Mouse (Mus musculus) heart, embryonic 12.5 days (tissue): ENCODE results near the gene Ppp1r14b. TPM values are rescaled to one million over a fixed set of nuclear protein-coding genes. Genes with fewer than 3 reads are reported as not detected.

Experiments used
- ATAC-seq: fragments of 200-750 bp; cut with Nextera tagmentation; 2 replicates; pipeline ENCODE4 v1.8.0; 2017; ENCODE audit warnings: moderate TSS enrichment, moderate library complexity; ENCODE audit not compliant: insufficient number of reproducible peaks, low FRiP score
- H3K27ac ChIP-seq: fragments of 300-500 bp; sonication (generic); 2 replicates; pipeline ENCODE4 v1.5.1; 2016; ENCODE audit warnings: mild to moderate bottlenecking, moderate library complexity; ENCODE audit not compliant: poor library complexity, severe bottlenecking
- H3K27me3 ChIP-seq: fragments of 300-500 bp; sonication (generic); replicated peaks from 2 replicates; pipeline ENCODE4 v1.6.1; 2016; ENCODE audit warnings: mild to moderate bottlenecking, moderate library complexity
- H3K36me3 ChIP-seq: fragments of 300-500 bp; sonication (generic); 2 replicates; pipeline ENCODE4 v1.6.1; 2016; ENCODE audit warnings: mild to moderate bottlenecking, moderate library complexity
- H3K4me1 ChIP-seq: fragments of 300-500 bp; sonication (generic); replicated peaks from 2 replicates; pipeline ENCODE4 v1.6.1; 2016; ENCODE audit warnings: mild to moderate bottlenecking
- H3K4me2 ChIP-seq: fragments of 300-500 bp; sonication (generic); 2 replicates; pipeline ENCODE4 v1.6.1; 2016; ENCODE audit warnings: mild to moderate bottlenecking, moderate library complexity
- H3K4me3 ChIP-seq: fragments of 300-500 bp; sonication (generic); 2 replicates; pipeline ENCODE4 v1.5.1; 2016; ENCODE audit warnings: mild to moderate bottlenecking
- H3K9ac ChIP-seq: fragments of 300-500 bp; sonication (generic); 2 replicates; pipeline ENCODE4 v1.6.1; 2016; ENCODE audit warnings: mild to moderate bottlenecking, moderate library complexity
- H3K9me3 ChIP-seq: fragments of 300-500 bp; sonication (generic); replicated peaks from 2 replicates; pipeline ENCODE4 v1.6.1; 2016; ENCODE audit warnings: mild to moderate bottlenecking, moderate library complexity
- WGBS: fragments of 180-500 bp; shearing (Covaris S2); methylation state at CpG from one replicate; pipeline ENCODE4 v1.1.7; 2016; 5-methylcytosine and 5-hydroxymethylcytosine counted together
- polyA plus RNA-seq: library from polyadenylated mRNA; unstranded; fragments of >200 nt; fragmentation: Nextera tagmentation; extraction: Ambion mirVana; gene quantifications from 2 replicates; pipeline ENCODE4 v1.2.1, GENCODE M21; 2016

Ppp1r14b gene
- polyA plus RNA-seq, 1 experiment from 2014 or later, result 198 TPM

DNA sequence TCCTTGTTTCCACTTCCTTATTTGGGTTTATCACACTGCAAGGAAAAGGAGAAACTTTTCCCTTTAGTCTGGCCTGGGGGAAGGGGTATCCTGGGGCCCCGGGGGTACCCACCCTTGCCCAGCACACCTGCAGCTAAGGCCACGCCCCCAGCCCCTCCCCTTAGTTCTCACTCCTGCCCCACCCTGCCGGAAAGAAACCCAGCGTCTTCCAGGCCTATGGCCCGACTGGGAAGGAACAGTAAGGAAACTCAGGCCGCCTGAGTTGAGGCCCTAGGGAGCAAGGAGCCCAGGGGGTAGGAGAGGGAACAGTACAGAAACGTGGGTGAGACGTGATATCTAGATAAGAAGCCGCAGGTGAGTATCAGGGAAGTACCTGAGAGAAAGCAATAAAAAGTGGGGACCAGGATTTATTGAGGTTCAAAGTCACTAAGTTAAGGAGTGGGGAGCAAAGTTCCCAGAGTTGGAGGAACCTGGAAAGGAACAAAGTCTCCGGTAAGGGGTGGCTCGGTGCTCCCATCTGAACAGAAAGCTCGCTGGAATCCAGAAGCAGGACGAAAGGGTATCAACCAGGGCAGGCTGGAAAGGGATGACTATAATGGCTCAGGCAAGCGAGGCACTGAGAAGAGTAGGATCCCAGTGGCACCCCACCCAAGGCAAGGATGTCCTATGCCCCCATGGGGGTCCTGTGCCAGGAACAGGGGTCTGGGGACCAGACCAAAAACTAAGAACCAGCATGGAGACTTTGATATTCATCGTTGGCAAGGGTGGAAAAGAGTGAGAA, 6.1 kb upstream of the Ppp1r14b start:
- Histone ChIP-seq H3K27ac (no peak overlapping the region), H3K4me3 (peak overlapping the region; percentile 63), H3K9me3 (no peaks in the 10 kb centered on the region), H3K36me3 (peaks cover 31% of the 10 kb centered on the region), H3K4me1 (peaks cover 42% of the 10 kb centered on the region), H3K27me3 (no peaks in the 10 kb centered on the region), H3K4me2 (peak overlapping the region; percentile 81), H3K9ac (peak overlapping the region; percentile 77)
- ATAC-seq, result no peak
- WGBS, result 12% methylated on average over 15 of the region's 15 CpGs

GRCm38 (mm10) chr19:6969291-6969664, 5.5 kb upstream of the Ppp1r14b start:
- Histone ChIP-seq H3K27me3 (no peaks in the 10 kb centered on the region), H3K4me3 (peak overlapping the region; percentile 63), H3K9ac (peak overlapping the region; percentile 77), H3K4me1 (peaks cover 46% of the 10 kb centered on the region), H3K4me2 (peak overlapping the region; percentile 81), H3K9me3 (no peaks in the 10 kb centered on the region), H3K27ac (no peak overlapping the region), H3K36me3 (peaks cover 25% of the 10 kb centered on the region)
- ATAC-seq, result no peak
- WGBS, result under 1% methylated on average over 20 of the region's 20 CpGs

- peak overlapping the region; percentile 81 for H3K4me2 ChIP-seq
- H3K9ac ChIP-seq, result peak overlapping the region; percentile 77
- no peaks in the 10 kb centered on the region for H3K9me3 ChIP-seq
- peaks cover 46% of the 10 kb centered on the region for H3K4me1 ChIP-seq
- peak overlapping the region; percentile 65; the same call in 1 of the 2 replicates for H3K27ac ChIP-seq
- H3K36me3 ChIP-seq, result peaks cover 19% of the 10 kb centered on the region
- H3K4me3 ChIP-seq, result peak overlapping the region; percentile 63
- under 1% methylated on average over 55 of the region's 55 CpGs for WGBS
- peak; percentile 85 for ATAC-seq
- H3K27me3 ChIP-seq, result no peaks in the 10 kb centered on the region
Measured at GRCm38 (mm10) chr19:6969665-6970381, 4.9 kb upstream of the Ppp1r14b start.

- H3K27ac ChIP-seq, result peak overlapping the region; percentile 65
- peak overlapping the region; percentile 63; the same call in 1 of the 2 replicates for H3K4me3 ChIP-seq
- H3K9me3 ChIP-seq, result no peaks in the 10 kb centered on the region
- peaks cover 46% of the 10 kb centered on the region for H3K4me1 ChIP-seq
- H3K27me3 ChIP-seq, result no peaks in the 10 kb centered on the region
- peaks cover 12% of the 10 kb centered on the region for H3K36me3 ChIP-seq
- H3K4me2 ChIP-seq, result peak overlapping the region; percentile 81
- peak overlapping the region; percentile 30 for H3K9ac ChIP-seq
- ATAC-seq, result no peak
- WGBS, result 21% methylated on average over 11 of the region's 11 CpGs
Measured at GRCm38 (mm10) chr19:6970460-6971085, 4.2 kb upstream of the Ppp1r14b start.

DNA sequence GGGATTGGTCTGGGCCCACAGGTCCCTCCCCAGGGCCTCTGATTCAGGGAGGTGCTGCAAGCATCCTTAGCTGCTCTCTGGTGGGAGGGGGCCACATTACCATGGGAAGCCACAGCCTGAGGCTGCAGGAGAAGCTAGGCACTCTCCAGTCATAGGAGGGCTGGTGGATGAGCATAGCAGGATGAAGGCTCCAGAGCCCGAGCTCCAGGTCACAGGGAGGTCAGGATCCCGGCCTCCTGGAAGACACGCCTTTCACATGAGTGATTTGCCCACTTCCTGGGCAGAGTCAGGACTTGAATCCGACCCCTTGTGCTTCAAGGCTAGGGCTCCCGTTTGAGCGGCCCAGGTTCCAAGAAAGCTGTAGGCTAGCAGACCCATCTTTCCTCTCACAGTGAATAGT, 3.1 kb upstream of the Ppp1r14b start:
- ATAC-seq, result no peak
- no peaks in the 10 kb centered on the region for H3K27me3 ChIP-seq
- no peak overlapping the region for H3K4me3 ChIP-seq
- no peaks in the 10 kb centered on the region for H3K9me3 ChIP-seq
- H3K4me2 ChIP-seq, result 0 out of 2 replicates have a peak overlapping the region, but pooled peaks have one; percentile 81
- H3K36me3 ChIP-seq, result peaks cover 3% of the 10 kb centered on the region
- WGBS, result 41% methylated on average over 6 of the region's 6 CpGs
- peaks cover 56% of the 10 kb centered on the region for H3K4me1 ChIP-seq
- H3K9ac ChIP-seq, result peak overlapping the region; percentile 27; the same call in 1 of the 2 replicates
- H3K27ac ChIP-seq, result peak overlapping the region; percentile 65; the same call in 1 of the 2 replicates

DNA sequence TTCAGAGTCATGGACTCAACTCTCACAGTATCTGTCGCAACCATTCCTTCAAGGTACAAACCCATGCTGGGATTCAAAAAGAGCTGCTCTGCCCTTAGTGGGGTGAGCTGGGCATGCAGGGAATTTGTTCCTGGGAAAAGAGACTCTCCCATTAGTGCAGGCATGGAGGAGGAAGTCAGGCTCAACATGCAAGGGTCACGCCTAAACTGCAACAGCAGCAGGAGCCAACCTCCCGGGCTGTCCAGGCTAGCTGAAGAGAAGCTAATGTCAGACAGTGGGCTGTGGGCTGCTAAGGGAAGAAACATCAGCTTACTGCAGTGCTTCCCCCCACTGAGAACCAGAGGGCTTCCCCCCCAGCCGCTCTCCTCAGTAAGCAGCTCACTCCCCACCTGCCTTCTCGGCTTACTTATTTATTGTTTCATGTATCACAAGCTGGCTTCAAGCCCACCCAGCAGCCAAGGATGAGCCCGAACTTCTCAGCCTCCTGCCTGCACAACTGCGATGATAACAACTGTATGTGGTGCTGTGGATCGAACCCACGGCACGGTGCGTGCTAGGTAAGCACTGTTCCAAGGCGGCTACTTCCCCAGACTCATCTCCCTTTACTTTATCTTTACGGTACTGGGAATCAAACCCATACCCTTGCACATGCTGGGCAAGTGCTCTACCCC, 2.4 kb upstream of the Ppp1r14b start:
- WGBS, result 80% methylated on average over 13 of the region's 13 CpGs
- H3K36me3 ChIP-seq, result peaks cover 8% of the 10 kb centered on the region
- H3K27ac ChIP-seq, result no peak overlapping the region
- no peak overlapping the region for H3K4me3 ChIP-seq
- ATAC-seq, result no peak
- no peaks in the 10 kb centered on the region for H3K27me3 ChIP-seq
- no peak overlapping the region for H3K9ac ChIP-seq
- H3K9me3 ChIP-seq, result no peaks in the 10 kb centered on the region
- H3K4me2 ChIP-seq, result no peak overlapping the region
- peaks cover 62% of the 10 kb centered on the region for H3K4me1 ChIP-seq

DNA sequence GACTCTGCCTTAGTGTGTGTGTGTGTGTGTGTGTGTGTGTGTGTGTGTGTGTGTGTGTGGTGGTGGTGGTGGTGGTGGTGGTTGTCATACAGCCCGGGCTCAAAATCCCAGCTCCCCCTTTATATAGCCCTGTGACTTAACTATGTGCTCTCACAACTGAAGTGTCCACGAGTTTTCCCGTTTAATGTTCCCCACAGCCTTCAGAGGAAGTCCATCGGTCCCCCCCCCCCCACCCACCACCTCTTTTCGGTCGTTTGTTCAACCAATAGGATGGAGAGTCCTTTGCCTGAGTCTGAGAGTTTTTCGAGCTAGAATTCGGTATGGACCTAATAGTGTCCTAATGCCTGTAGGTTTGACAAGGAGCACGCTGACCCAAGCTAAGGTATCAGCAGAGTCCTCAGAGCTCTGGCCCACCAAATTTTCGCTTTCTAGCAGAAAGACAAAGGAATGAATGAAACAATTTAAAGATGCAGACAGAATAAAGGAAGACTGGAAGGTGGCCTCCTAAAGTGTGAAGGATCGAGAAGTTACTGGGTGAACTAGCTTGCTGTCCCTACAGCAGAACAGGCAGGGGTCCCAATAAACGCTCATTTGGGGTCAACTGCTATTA, 1.1 kb upstream of the Ppp1r14b start:
- no peak for ATAC-seq
- Histone ChIP-seq H3K4me1 (peaks cover 65% of the 10 kb centered on the region), H3K4me3 (peak overlapping the region; percentile 86), H3K9me3 (no peaks in the 10 kb centered on the region), H3K36me3 (peaks cover 21% of the 10 kb centered on the region), H3K27me3 (no peaks in the 10 kb centered on the region), H3K4me2 (peak overlapping the region; percentile 92), H3K9ac (peak overlapping the region; percentile 66), H3K27ac (no peak overlapping the region)
- WGBS, result 38% methylated on average over 12 of the region's 12 CpGs

- no peaks in the 10 kb centered on the region for H3K27me3 ChIP-seq
- WGBS, result under 1% methylated on average over 16 of the region's 16 CpGs
- ATAC-seq, result no peak
- H3K9ac ChIP-seq, result peak within 1 kb of the TSS; percentile 92
- peak within 1 kb of the TSS; percentile 94 for H3K27ac ChIP-seq
- H3K4me3 ChIP-seq, result peak within 1 kb of the TSS; percentile 86
- peaks cover 24% of the 10 kb centered on the region for H3K36me3 ChIP-seq
- no peaks in the 10 kb centered on the region for H3K9me3 ChIP-seq
- H3K4me1 ChIP-seq, result peaks cover 55% of the 10 kb centered on the region
- H3K4me2 ChIP-seq, result peak within 1 kb of the TSS; percentile 92
Measured at GRCm38 (mm10) chr19:6975537-6976521, 1.1 kb downstream of the Ppp1r14b start, which contains the start of gene Plcb3. TSS of gene Plcb3 (minus strand) at chr19:6976470.

DNA sequence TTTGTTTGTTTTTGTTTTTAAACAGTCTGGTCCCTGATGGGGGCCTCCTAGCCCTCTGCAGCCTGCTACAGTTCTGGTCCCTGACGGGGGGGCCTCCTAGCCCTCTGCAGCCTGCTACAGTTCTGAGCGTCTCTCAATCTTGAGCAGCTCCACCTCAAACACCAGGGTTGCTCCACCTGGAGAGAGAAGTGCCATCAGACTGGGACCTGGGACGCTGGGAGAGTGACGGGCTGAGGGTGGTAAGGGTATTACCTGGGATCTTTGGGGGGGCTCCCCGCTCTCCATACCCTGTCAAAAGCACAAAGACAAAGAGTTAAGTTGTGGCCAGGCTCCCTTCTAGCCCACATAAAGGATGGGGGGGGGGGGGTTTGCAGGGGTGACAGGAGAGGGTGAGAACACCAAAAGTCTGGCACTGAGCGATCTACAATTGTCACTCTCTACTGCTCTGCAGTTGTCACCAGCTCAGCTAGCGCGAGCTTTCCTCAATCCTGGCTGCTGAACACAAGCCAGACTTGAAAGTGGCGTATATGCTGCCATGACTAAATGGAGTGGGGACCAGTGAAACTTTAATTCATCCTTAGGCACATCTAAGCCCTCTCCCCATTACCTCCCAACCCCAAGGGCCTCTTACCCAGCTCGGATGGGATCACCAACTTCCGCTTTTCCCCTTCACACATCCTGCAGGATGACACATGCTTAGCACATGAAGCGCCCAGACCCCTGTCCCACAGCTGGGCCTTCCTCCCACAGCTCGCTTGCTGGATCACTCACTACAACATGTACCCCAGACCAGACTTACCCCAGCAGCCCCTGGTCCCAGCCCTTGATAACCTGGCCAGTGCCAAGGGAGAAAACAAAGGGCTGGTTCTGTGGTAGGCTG, 3.2 kb downstream of the Ppp1r14b start:
- H3K4me3 ChIP-seq, result peak overlapping the region; percentile 4; the same call in 1 of the 2 replicates
- H3K4me2 ChIP-seq, result peak overlapping the region; percentile 83

More for the DNA sequence above, 3.2 kb downstream of the Ppp1r14b start:
- no peaks in the 10 kb centered on the region for H3K27me3 ChIP-seq
- WGBS, result 74% methylated on average over 13 of the region's 13 CpGs
- ATAC-seq, result no peak
- peaks cover 51% of the 10 kb centered on the region for H3K4me1 ChIP-seq
- H3K9ac ChIP-seq, result peak overlapping the region; percentile 82
- no peaks in the 10 kb centered on the region for H3K9me3 ChIP-seq
- peaks cover 38% of the 10 kb centered on the region for H3K36me3 ChIP-seq
- H3K27ac ChIP-seq, result peak overlapping the region; percentile 25; the same call in 1 of the 2 replicates
